Mouse (Mus musculus): ENCODE data around the gene Rab25. TPM values are rescaled to one million over a fixed set of nuclear protein-coding genes. Genes with fewer than 3 reads are reported as not detected.

The Rab25 gene
- polyA plus RNA-seq, 1 experiment from 2014 or later = 0.29 TPM

DNA sequence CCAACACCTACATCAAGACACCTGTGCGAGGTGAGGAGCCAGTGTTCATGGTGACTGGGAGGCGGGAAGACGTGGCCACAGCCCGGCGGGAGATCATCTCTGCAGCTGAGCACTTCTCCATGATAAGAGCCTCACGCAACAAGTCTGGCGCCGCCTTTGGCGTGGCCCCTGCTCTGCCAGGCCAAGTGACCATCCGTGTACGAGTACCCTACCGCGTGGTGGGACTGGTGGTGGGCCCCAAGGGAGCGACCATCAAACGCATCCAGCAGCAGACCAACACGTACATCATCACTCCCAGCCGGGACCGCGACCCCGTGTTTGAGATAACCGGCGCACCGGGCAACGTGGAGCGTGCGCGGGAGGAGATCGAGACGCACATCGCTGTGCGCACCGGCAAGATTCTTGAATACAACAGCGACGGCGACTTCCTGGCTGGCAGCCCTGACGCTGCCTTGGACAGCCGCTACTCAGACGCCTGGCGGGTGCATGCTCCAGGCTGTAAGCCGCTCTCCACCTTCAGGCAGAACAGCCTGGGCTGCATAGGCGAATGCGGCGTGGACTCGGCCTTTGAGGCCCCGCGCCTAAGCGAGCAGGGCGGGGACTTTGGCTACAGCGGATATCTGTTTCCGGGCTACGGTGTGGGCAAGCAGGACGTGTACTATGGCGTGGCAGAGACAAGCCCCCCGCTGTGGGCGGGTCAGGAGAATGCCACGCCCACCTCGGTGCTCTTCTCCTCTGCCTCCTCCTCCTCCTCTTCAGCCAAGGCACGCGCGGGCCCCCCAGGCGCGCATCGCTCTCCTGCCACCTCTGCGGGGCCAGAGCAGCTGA, 11.8 kb downstream of the Rab25 start:
- H3K27ac ChIP-seq = peak overlapping the region; percentile 42; the same call in 1 of the 2 replicates
- H3K4me1 ChIP-seq = peaks cover 69% of the 10 kb centered on the region
- peak overlapping the region; percentile 89 for H3K4me2 ChIP-seq (replicated peaks)
- 10% methylated on average over 64 of the region's 64 CpGs for WGBS
- peaks cover 51% of the 10 kb centered on the region for H3K36me3 ChIP-seq
- H3K4me3 ChIP-seq = peak overlapping the region; percentile 73
- no peaks in the 10 kb centered on the region for H3K27me3 ChIP-seq (replicated peaks)
- H3K9me3 ChIP-seq = no peaks in the 10 kb centered on the region
- H3K9ac ChIP-seq = peak overlapping the region; percentile 98
- ATAC-seq (ENCODE audit: low FRiP score, low read depth) = no peak

GRCm38 (mm10) chr3:88535527-88535926, 12.6 kb downstream of the Rab25 start:
- Histone ChIP-seq H3K4me3 (peak overlapping the region; percentile 73), H3K36me3 (peaks cover 47% of the 10 kb centered on the region), H3K9ac (peak overlapping the region; percentile 98), H3K27ac (no peak overlapping the region; the same call in 1 of the 2 replicates), H3K4me2 (replicated peaks) (peak overlapping the region; percentile 89), H3K4me1 (peaks cover 65% of the 10 kb centered on the region), H3K9me3 (no peaks in the 10 kb centered on the region), H3K27me3 (replicated peaks) (no peaks in the 10 kb centered on the region)
- 50% methylated on average over 4 of the region's 4 CpGs for WGBS
- ATAC-seq (ENCODE audit: low FRiP score, low read depth) = no peak

GRCm38 (mm10) chr3:88535005-88535404, 13.1 kb downstream of the Rab25 start:
- Histone ChIP-seq H3K9me3 (no peaks in the 10 kb centered on the region), H3K4me2 (replicated peaks) (peak overlapping the region; percentile 89), H3K4me1 (peaks cover 65% of the 10 kb centered on the region), H3K36me3 (peaks cover 41% of the 10 kb centered on the region), H3K9ac (peak overlapping the region; percentile 98), H3K27me3 (replicated peaks) (no peaks in the 10 kb centered on the region), H3K27ac (no peak overlapping the region), H3K4me3 (peak overlapping the region; percentile 73)
- ATAC-seq (ENCODE audit: low FRiP score, low read depth) = no peak
- WGBS = 20% methylated on average over 3 of the region's 3 CpGs

DNA sequence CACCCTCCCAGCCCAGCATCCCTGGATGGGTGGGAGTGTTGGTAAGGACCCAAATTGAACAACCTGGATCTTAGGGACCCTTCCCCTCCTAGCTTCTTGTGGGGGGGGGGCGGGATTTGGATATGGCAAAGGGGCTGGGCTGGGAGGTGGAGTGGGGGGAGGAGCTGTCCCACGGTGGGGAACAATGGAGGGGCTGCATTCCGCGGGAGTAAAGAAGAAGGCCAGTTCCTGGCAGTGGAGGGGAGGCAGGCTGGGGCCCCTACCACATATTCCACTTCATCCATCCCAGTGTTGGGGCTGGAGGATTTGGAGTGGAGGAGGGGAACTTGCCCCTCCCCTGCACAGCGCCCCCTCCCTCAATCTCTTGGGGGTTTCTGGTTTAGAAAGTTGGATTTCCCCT, 14.4 kb downstream of the Rab25 start:
- H3K27me3 ChIP-seq (replicated peaks) = no peaks in the 10 kb centered on the region
- peaks cover 68% of the 10 kb centered on the region for H3K4me1 ChIP-seq
- H3K4me2 ChIP-seq (replicated peaks) = peak overlapping the region; percentile 89
- H3K4me3 ChIP-seq = peak overlapping the region; percentile 73
- ATAC-seq (ENCODE audit: low FRiP score, low read depth) = no peak
- no peaks in the 10 kb centered on the region for H3K9me3 ChIP-seq
- 0% methylated on average over 5 of the region's 5 CpGs for WGBS
- H3K27ac ChIP-seq = peak overlapping the region; percentile 94; the same call in 1 of the 2 replicates
- H3K9ac ChIP-seq = peak overlapping the region; percentile 98
- H3K36me3 ChIP-seq = peaks cover 34% of the 10 kb centered on the region

DNA sequence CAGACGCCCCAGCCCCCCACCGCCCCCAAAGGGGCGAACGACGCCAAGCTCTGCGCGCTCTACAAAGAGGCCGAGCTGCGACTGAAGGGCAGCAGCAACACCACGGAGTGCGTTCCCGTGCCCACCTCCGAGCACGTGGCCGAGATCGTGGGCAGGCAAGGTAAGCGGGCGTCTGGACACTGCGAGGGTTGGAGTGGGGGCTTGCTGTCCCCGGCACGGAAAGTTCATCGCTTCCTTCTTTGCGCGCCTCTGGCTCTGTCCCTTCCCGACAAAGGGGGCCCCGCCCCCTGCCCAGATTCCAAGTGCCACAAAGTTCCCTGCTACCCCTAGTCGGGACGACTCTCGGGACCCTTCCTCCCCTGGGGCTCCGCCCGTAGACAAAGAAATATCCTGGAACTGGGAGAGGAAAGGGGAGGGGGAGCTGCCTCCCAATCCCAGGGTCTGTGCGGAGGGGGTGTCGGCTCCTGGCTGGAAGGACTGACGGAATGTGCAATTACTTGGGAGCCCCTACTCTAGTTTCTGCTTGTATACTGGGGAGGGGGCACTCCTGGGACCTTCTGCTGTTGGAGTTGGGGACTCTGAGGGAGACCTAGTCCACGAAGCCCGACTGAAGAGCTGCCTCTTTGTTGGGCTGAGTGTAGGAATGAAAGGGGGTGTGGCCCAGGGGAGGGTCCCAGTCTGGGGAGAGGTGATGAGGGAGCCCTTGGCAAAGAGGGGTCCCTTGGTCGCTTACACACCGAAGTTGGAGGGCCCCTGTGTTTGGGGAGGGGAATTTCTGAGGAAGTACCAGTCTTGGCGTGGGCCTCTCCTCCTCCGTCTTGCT, 15.2 kb downstream of the Rab25 start:
- Histone ChIP-seq H3K36me3 (peaks cover 26% of the 10 kb centered on the region), H3K4me1 (peaks cover 67% of the 10 kb centered on the region), H3K27me3 (replicated peaks) (no peaks in the 10 kb centered on the region), H3K27ac (peak overlapping the region; percentile 94), H3K4me3 (peak overlapping the region; percentile 73), H3K9me3 (no peaks in the 10 kb centered on the region), H3K9ac (peak overlapping the region; percentile 98), H3K4me2 (replicated peaks) (peak overlapping the region; percentile 89)
- under 1% methylated on average over 40 of the region's 40 CpGs for WGBS
- peak; percentile 21; the same call in 1 of the 2 replicates for ATAC-seq (ENCODE audit: low FRiP score, low read depth)

DNA sequence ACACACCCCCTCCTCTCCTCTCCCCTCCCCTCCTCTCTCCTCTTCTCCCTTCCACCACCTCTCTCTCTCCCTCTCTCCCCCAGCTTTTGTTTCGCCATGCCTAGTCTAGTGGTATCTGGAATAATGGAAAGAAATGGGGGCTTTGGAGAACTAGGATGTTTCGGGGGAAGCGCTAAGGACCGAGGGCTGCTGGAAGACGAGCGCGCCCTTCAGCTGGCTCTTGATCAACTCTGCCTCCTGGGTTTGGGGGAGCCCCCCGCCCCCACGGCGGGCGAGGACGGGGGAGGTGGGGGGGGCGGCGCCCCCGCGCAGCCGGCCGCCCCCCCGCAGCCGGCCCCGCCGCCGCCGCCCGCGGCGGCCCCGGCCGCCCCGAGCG, 15.8 kb downstream of the Rab25 start, which contains the start of gene Mex3a:
Gene Mex3a, plus strand, starts transcription at position 97 of the 376 bp plus-strand sequence.
- peak within 1 kb of the TSS; percentile 98 for H3K9ac ChIP-seq
- H3K4me3 ChIP-seq = peak within 1 kb of the TSS; percentile 73
- no peak for ATAC-seq (ENCODE audit: low FRiP score, low read depth)
- H3K4me1 ChIP-seq = peaks cover 67% of the 10 kb centered on the region
- 0% methylated on average over 11 of the region's 31 CpGs for WGBS
- peak within 1 kb of the TSS; percentile 94 for H3K4me2 ChIP-seq (replicated peaks)
- H3K27ac ChIP-seq = peak within 1 kb of the TSS; percentile 94
- H3K27me3 ChIP-seq (replicated peaks) = no peaks in the 10 kb centered on the region
- no peaks in the 10 kb centered on the region for H3K9me3 ChIP-seq
- H3K36me3 ChIP-seq = peaks cover 20% of the 10 kb centered on the region

DNA sequence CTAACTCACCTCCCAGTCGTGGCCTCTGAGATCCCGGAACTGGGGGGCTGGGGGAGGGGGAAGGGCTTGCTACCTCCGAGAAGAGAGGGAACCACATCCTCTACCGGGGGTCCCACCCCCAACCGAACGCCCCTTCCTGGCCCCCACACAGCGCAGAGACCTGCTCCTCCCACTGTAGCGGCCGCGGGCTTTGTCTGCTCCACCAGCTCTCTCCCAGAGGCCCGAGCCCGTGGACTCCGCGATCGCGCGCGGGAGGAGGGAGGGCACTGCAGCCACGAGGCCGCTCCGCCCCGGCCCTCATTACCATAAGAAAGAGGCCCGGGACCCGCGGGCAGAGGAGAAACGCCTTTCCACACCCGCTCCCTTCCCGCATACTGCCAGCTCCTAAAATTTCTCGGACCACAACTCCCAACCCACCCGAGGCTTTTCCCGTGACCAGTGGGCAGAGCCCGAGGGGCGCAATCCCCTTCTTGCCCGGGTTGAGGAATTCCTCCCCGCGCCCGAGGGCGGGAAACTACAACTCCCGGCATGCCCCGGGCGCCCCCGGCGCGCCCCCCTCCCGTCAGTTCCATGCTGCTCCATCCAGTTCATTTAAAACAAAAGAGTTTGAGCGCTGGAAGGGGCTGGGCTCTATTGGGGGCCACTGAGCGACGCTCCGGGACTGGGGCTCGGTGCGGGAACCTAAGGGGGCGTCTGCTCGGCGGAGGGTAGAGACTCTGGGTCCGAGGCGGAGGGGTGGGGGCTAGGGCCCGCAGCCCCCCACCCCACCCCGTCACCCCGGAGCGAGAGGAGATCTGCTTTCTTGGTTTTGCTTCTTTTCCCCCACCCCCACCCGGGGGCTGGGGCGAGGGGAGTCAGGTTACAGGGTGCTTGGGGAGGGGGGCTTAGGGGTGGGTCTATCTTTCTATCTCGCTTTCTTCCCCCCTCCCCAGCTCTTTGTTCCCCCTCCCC, 16.5 kb downstream of the Rab25 start:
- WGBS = under 1% methylated on average over 63 of the region's 63 CpGs
- H3K36me3 ChIP-seq = peaks cover 13% of the 10 kb centered on the region
- peaks cover 63% of the 10 kb centered on the region for H3K4me1 ChIP-seq
- peak overlapping the region; percentile 73 for H3K4me3 ChIP-seq
- H3K9me3 ChIP-seq = no peaks in the 10 kb centered on the region
- peak; percentile 85 for ATAC-seq (ENCODE audit: low FRiP score, low read depth)
- H3K9ac ChIP-seq = peak overlapping the region; percentile 98
- H3K27me3 ChIP-seq (replicated peaks) = no peaks in the 10 kb centered on the region
- peak overlapping the region; percentile 94 for H3K27ac ChIP-seq
- peak overlapping the region; percentile 94 for H3K4me2 ChIP-seq (replicated peaks)

DNA sequence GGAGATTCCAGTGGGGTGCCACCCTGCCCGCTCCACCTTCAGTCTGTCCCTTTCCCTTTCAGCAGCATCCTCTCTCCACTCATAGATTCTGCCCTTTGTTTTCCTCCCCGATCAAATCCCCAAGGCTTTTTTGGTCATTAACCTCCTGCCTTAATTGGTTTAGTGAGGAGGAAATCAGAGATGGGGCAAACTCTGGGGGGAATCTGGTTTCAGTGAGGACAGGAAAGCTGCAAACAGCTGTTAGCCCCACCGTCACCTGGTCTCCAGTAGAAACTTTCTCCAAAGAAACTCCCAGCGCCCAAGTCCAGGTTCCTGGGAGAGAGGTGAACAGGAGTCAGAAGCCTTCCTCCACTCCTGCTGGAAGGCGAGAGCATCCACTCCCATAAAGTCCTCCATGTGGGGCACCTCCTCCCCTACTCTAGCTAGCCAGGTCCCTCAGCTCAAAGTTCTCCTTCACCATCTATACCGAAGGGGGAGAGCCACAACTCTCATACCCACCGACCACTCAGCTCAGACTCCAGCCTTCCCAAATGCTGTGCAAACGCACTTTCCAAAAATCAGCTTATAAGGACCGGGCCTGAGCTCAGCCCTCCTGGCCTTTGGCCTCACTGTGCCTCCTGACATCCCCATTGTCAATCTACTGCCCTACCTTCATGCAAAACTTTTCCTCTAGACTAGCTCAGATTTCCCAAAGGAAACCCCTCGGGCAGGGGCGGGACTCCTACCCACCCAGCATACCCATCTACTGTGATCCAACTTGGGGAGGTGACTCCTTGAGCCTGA, 17.8 kb downstream of the Rab25 start:
- Histone ChIP-seq H3K4me3 (peak overlapping the region; percentile 73), H3K27ac (peak overlapping the region; percentile 60), H3K36me3 (peaks cover 2% of the 10 kb centered on the region; the same call in 1 of the 2 replicates), H3K9me3 (no peaks in the 10 kb centered on the region), H3K4me1 (peaks cover 62% of the 10 kb centered on the region), H3K4me2 (replicated peaks) (peak overlapping the region; percentile 94), H3K9ac (peak overlapping the region; percentile 98), H3K27me3 (replicated peaks) (no peaks in the 10 kb centered on the region)
- ATAC-seq (ENCODE audit: low FRiP score, low read depth) = no peak
- 5% methylated on average over 11 of the region's 11 CpGs for WGBS

DNA sequence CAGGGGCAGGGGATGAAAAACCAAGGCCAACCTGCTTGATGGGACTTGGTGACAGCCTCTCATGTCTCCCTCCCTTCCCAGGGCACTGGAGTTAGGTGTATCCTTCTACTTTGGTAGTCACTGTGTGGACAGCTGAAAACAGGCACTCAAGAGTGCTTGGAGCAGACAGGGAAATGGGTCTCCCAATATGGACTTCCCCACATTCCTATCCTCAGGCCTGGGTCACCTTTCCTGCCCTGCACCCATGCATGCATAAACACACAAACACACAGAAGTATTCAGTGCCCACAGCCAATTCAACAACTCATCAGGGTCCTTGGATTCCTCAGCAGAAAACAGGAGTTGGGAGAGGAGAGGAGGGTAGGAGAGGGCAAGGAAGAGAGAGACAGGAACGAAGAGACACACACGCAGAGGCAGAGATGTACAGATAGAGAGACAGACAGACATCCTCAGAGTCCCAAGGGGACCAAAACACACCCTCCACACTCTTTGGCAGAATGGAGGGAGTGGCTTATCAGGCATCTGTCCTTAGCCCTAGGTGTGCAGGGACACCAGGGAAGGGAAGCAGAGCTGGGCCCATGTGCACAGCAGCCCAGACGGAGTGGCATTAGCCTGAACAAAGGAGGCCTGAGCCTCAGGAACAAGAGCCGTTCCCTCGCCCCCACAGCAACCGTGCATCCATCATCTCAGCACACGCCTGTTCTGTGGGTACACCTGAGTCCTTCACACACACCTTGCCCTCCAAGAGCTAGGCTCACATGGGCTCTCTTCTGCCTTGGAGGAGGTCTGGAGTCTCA, 18.7 kb downstream of the Rab25 start:
- Histone ChIP-seq H3K27ac (peak overlapping the region; percentile 60), H3K4me1 (peaks cover 53% of the 10 kb centered on the region), H3K4me2 (replicated peaks) (peak overlapping the region; percentile 94), H3K36me3 (peaks cover 9% of the 10 kb centered on the region), H3K4me3 (peak overlapping the region; percentile 73), H3K9ac (peak overlapping the region; percentile 98), H3K27me3 (replicated peaks) (no peaks in the 10 kb centered on the region), H3K9me3 (no peaks in the 10 kb centered on the region)
- no peak for ATAC-seq (ENCODE audit: low FRiP score, low read depth)
- WGBS = 35% methylated on average over 7 of the region's 7 CpGs

DNA sequence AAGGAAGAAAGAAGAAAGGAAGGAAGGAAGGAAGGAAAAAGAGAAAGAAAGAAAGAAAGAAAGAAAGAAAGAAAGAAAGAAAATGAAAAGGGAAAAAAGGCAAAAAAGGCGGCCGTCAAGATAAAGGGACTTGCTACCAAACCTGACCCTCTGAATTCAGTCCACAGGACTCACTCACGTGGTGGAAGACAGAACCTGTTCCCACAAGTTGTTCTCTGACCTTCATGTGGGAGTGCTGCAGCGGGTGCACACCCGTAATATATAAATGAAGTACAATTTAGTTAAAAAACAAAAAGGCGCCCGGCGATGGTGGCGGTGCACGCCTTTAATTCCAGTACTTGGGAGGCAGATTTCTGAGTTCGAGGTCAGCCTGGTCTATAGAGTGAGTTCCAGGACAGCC, 19.5 kb downstream of the Rab25 start:
- no peaks in the 10 kb centered on the region for H3K27me3 ChIP-seq (replicated peaks)
- no peak overlapping the region for H3K4me3 ChIP-seq
- peak overlapping the region; percentile 94; the same call in 1 of the 2 replicates for H3K4me2 ChIP-seq (replicated peaks)
- H3K9ac ChIP-seq = no peak overlapping the region
- ATAC-seq (ENCODE audit: low FRiP score, low read depth) = no peak
- WGBS = 87% methylated on average over 11 of the region's 11 CpGs
- no peak overlapping the region for H3K27ac ChIP-seq
- H3K4me1 ChIP-seq = peaks cover 46% of the 10 kb centered on the region
- H3K36me3 ChIP-seq = peaks cover 16% of the 10 kb centered on the region
- no peaks in the 10 kb centered on the region for H3K9me3 ChIP-seq

Data from neural tube, embryonic 12.5 days (tissue).